Mouse (Mus musculus) T-helper 1 cell (primary cell): ENCODE results near the gene Zfp784.
"Not testable (repeated sequence)": the region's sequence is repeated elsewhere in the genome, so short reads cannot be mapped to it uniquely, and the experiment has no call there.

ENCODE experiments used
- in situ Hi-C: fragments of 300-600 bp; cut with MboI, MseI; formaldehyde crosslinking; loops from one replicate; pipeline ENCODE4 v1.15.1; 2025; ENCODE audit warnings: high pct_unique_total_duplicates

Gene Zfp784

GRCm38 (mm10) chr7:5030554-5031275, 7.5 kb downstream of the Zfp784 start:
- in situ Hi-C loops: no loop called here

GRCm38 (mm10) chr7:5029946-5030345, 8.3 kb downstream of the Zfp784 start:
- in situ Hi-C loops: no loop called here

- in situ Hi-C loops: no loop called here
Observed at GRCm38 (mm10) chr7:5029543-5029942, 8.7 kb downstream of the Zfp784 start.

- in situ Hi-C loops: no loop called here
Observed at GRCm38 (mm10) chr7:5021197-5021596, 17.0 kb downstream of the Zfp784 start.

- in situ Hi-C loops: no loop called here
Observed at GRCm38 (mm10) chr7:5020685-5021084, 17.6 kb downstream of the Zfp784 start.

GRCm38 (mm10) chr7:5020000-5020681, 18.1 kb downstream of the Zfp784 start, which contains the start of the genes Zfp865 and Ccdc106:
Zfp865 (plus strand) TSS chr7:5020376.
Ccdc106 (plus strand) TSS chr7:5020553.
- in situ Hi-C loops: no loop called here

GRCm38 (mm10) chr7:5019576-5019975, 18.7 kb downstream of the Zfp784 start:
- in situ Hi-C loops: not testable (repeated sequence)

- in situ Hi-C loops: no loop called here
Observed at GRCm38 (mm10) chr7:5017931-5018330, 20.3 kb downstream of the Zfp784 start.

GRCm38 (mm10) chr7:5017352-5017751, 20.9 kb downstream of the Zfp784 start:
- in situ Hi-C loops: no loop called here

- in situ Hi-C loops: no loop called here
Observed at GRCm38 (mm10) chr7:5016920-5017319, 21.3 kb downstream of the Zfp784 start.

- in situ Hi-C loops: no loop called here
Observed at GRCm38 (mm10) chr7:5016057-5016456, 22.2 kb downstream of the Zfp784 start.

GRCm38 (mm10) chr7:5015118-5016001, 22.9 kb downstream of the Zfp784 start, which contains the start of gene Gm44973:
Gm44973 (plus strand) TSS chr7:5015496.
- in situ Hi-C loops: no loop called here

- in situ Hi-C loops: no loop called here
Observed at GRCm38 (mm10) chr7:5014251-5015117, 23.8 kb downstream of the Zfp784 start, which contains the start of the genes Zfp524 and Fiz1. Zfp524 (plus strand) TSS chr7:5014415. Fiz1 (minus strand) TSS chr7:5014697.

GRCm38 (mm10) chr7:5012681-5013513, 25.3 kb downstream of the Zfp784 start:
- in situ Hi-C loops: no loop called here

GRCm38 (mm10) chr7:5008229-5008628, 30.0 kb downstream of the Zfp784 start:
- in situ Hi-C loops: no loop called here

GRCm38 (mm10) chr7:5002876-5003275, 35.4 kb downstream of the Zfp784 start:
- in situ Hi-C loops: not testable (repeated sequence)

GRCm38 (mm10) chr7:4999876-5000275, 38.4 kb downstream of the Zfp784 start:
- in situ Hi-C loops: no loop called here

GRCm38 (mm10) chr7:4996934-4997333, 41.3 kb downstream of the Zfp784 start:
- in situ Hi-C loops: no loop called here

- in situ Hi-C loops: no loop called here
Observed at GRCm38 (mm10) chr7:4996003-4996895, 42.0 kb downstream of the Zfp784 start, which contains the start of gene Zfp579. Zfp579 (minus strand) TSS chr7:4996158.
